Mouse (Mus musculus) CH12.LX (cell line): ENCODE data around the gene Gm16223. TPM values are rescaled to one million over a fixed set of nuclear protein-coding genes. Genes with fewer than 3 reads are reported as not detected.

Experiments used
- DNase-seq: peaks from one replicate; pipeline ENCODE4 v3.0.0-alpha.2; 2013; ENCODE audit errors: extremely low read depth
- H3K27ac ChIP-seq: 2 replicates; pipeline ENCODE4 v1.5.1; 2012; ENCODE audit warnings: low read depth, mild to moderate bottlenecking, control low read depth, moderate library complexity; ENCODE audit not compliant: insufficient read depth
- H3K27me3 ChIP-seq: replicated peaks from 2 replicates; pipeline ENCODE3; 2012; ENCODE audit warnings: inconsistent platforms
- H3K36me3 ChIP-seq, 2 experiments: replicated peaks in 1 of 2; 2 replicates each; pipeline versions ENCODE3 to v1.6.1; 2012; ENCODE audit warnings: inconsistent platforms in 1 of 2, low read length in 1 of 2, mild to moderate bottlenecking in 1 of 2, mixed read lengths in 1 of 2, moderate library complexity in 1 of 2; ENCODE audit not compliant: control insufficient read depth in 1 of 2, insufficient read depth in 1 of 2
- H3K4me1 ChIP-seq, 2 experiments: 2 replicates each; pipeline ENCODE4 v1.6.1; 2012; ENCODE audit warnings: inconsistent platforms in 1 of 2, moderate library complexity in 1 of 2; ENCODE audit not compliant: insufficient read depth in 2 of 2, control insufficient read depth in 1 of 2
- H3K4me2 ChIP-seq: 2 replicates; pipeline ENCODE4 v1.6.1; 2012; ENCODE audit warnings: low read depth, mild to moderate bottlenecking, control low read depth; ENCODE audit not compliant: poor library complexity, insufficient read depth, severe bottlenecking
- H3K4me3 ChIP-seq, 3 experiments: fragments of 150-350 bp in 1 of 3; sonication (generic) in 1 of 3; replicated peaks in 1 of 3; 2 replicates each; pipeline versions ENCODE3 to v1.5.1; 2011 to 2012; ENCODE audit warnings: low read depth in 2 of 3, low read length in 2 of 3, mild to moderate bottlenecking in 2 of 3, moderate library complexity in 2 of 3, control low read depth in 1 of 3, improper control_type of control experiment in 1 of 3, inconsistent platforms in 1 of 3, mixed read lengths in 1 of 3; ENCODE audit not compliant: poor library complexity in 1 of 3
- H3K79me2 ChIP-seq: replicated peaks from 2 replicates; pipeline ENCODE4 v1.6.1; 2012; ENCODE audit warnings: mild to moderate bottlenecking, moderate library complexity; ENCODE audit not compliant: control insufficient read depth, poor library complexity, insufficient read depth, severe bottlenecking; ENCODE audit errors: extremely low read depth
- H3K9ac ChIP-seq: 2 replicates; pipeline ENCODE4 v1.6.1; 2012; ENCODE audit warnings: low read depth, mild to moderate bottlenecking, control low read depth, moderate library complexity; ENCODE audit not compliant: insufficient read depth
- H3K9me3 ChIP-seq: replicated peaks from 2 replicates; pipeline ENCODE3; 2012; ENCODE audit warnings: low read length, inconsistent platforms, mixed read lengths
- CHD1 ChIP-seq: IDR thresholded peaks from 2 replicates; pipeline ENCODE4 v1.6.1; 2012; ENCODE audit warnings: low read depth, low read length, improper control_type of control experiment, inconsistent platforms
- CHD2 ChIP-seq: IDR thresholded peaks from 2 replicates; pipeline ENCODE4 v1.6.1; 2011; ENCODE audit warnings: low read length, improper control_type of control experiment
- E2F4 ChIP-seq: IDR thresholded peaks from 2 replicates; pipeline ENCODE4 v1.6.1; 2011; ENCODE audit warnings: low read depth, low read length, improper control_type of control experiment; ENCODE audit not compliant: insufficient replicate concordance
- EP300 ChIP-seq: IDR thresholded peaks from 2 replicates; pipeline ENCODE4 v1.6.1; 2011; ENCODE audit warnings: low read length, improper control_type of control experiment
- HCFC1 ChIP-seq: IDR thresholded peaks from 2 replicates; pipeline ENCODE4 v1.6.1; 2012; ENCODE audit warnings: low read depth, mild to moderate bottlenecking, inconsistent platforms, low read length, improper control_type of control experiment
- IRF4 ChIP-seq: IDR thresholded peaks from 2 replicates; pipeline ENCODE4 v1.6.1; 2014; ENCODE audit warnings: low read depth, mild to moderate bottlenecking, inconsistent platforms, low read length, improper control_type of control experiment
- JUN ChIP-seq: IDR thresholded peaks from 2 replicates; pipeline ENCODE4 v1.6.1; 2011; ENCODE audit warnings: low read depth, mild to moderate bottlenecking, low read length, improper control_type of control experiment, moderate library complexity; ENCODE audit not compliant: insufficient read depth
- MXI1 ChIP-seq: IDR thresholded peaks from 2 replicates; pipeline ENCODE4 v1.6.1; 2011; ENCODE audit warnings: mild to moderate bottlenecking, low read depth, low read length, improper control_type of control experiment
- NRF1 ChIP-seq: IDR thresholded peaks from 2 replicates; pipeline ENCODE4 v1.6.1; 2014; ENCODE audit warnings: low read depth, mild to moderate bottlenecking, inconsistent platforms, low read length, improper control_type of control experiment, moderate library complexity
- PAX5 ChIP-seq: IDR thresholded peaks from 2 replicates; pipeline ENCODE4 v1.6.1; 2012; ENCODE audit warnings: low read length, inconsistent platforms, mixed read lengths
- POLR2A ChIP-seq: IDR thresholded peaks from 2 replicates; pipeline ENCODE4 v1.6.1; 2011; ENCODE audit warnings: low read depth, mild to moderate bottlenecking, improper control_type of control experiment, low read length
- RAD21 ChIP-seq: IDR thresholded peaks from 2 replicates; pipeline ENCODE4 v1.6.1; 2011; ENCODE audit warnings: low read depth, mild to moderate bottlenecking, low read length, improper control_type of control experiment, moderate library complexity
- SIN3A ChIP-seq: IDR thresholded peaks from 2 replicates; pipeline ENCODE4 v1.6.1; 2012; ENCODE audit warnings: low read length, improper control_type of control experiment, inconsistent platforms
- TBP ChIP-seq: conservative IDR thresholded peaks from 2 replicates; pipeline ENCODE4 v1.6.1; 2011; ENCODE audit warnings: low read depth, low read length, improper control_type of control experiment
- UBTF ChIP-seq: IDR thresholded peaks from 2 replicates; pipeline ENCODE4 v1.6.1; 2012; ENCODE audit warnings: low read depth, mild to moderate bottlenecking, inconsistent platforms, low read length, improper control_type of control experiment, moderate library complexity
- ZMIZ1 ChIP-seq: IDR thresholded peaks from 2 replicates; pipeline ENCODE4 v1.6.1; 2012; ENCODE audit warnings: low read depth, mild to moderate bottlenecking, inconsistent platforms, low read length, improper control_type of control experiment
- dilution Hi-C: fragments of 300-500 bp; cut with MboI; formaldehyde crosslinking; loops from 2 replicates; pipeline ENCODE4 v1.14.3; 2020; ENCODE audit warnings: low sequenced_read_pairs; ENCODE audit not compliant: extremely low pct_unique_long_range_greater_than_20kb, extremely low pct_ligation_motif_present
- in situ Hi-C: fragments of 300-500 bp; cut with MboI; formaldehyde crosslinking; loops from 3 replicates; pipeline ENCODE4 v1.14.3; 2019; ENCODE audit warnings: low sequenced_read_pairs, low pct_ligation_motif_present, low pct_unique_long_range_greater_than_20kb, mixed read lengths
- polyA plus RNA-seq: library from polyadenylated mRNA; unstranded; fragments of >175 nt; gene quantifications from 2 replicates; pipeline ENCODE4 v1.2.1, GENCODE M21; 2012; ENCODE audit warnings: low read depth; ENCODE audit not compliant: insufficient read length
- total RNA-seq, 2 experiments: library from RNA; depleted of rRNA; stranded (reverse); fragments of 300-350 nt in 1 of 2; fragments of >200 nt in 1 of 2; gene quantifications; 2 replicates each; pipeline ENCODE4 v1.2.3; 2012 to 2014

Gm16223 gene
- total and polyA plus RNA-seq, 3 experiments: not detected

- TF ChIP-seq UBTF (no peak), NRF1 (no peak), IRF4 (no peak)
- Histone ChIP-seq H3K4me3 (no peak overlapping the region), H3K27me3 (no peaks in the 10 kb centered on the region), H3K36me3 (no peaks in the 10 kb centered on the region), H3K79me2 (no peaks in the 10 kb centered on the region), H3K9me3 (no peaks in the 10 kb centered on the region), H3K27ac (no peak overlapping the region), H3K4me1 (no peaks in the 10 kb centered on the region), H3K9ac (no peak overlapping the region), H3K4me2 (no peak overlapping the region)
- DNase-seq: no peak
- dilution Hi-C loops (no loop called here), in situ Hi-C loops (no loop called here)
Measured at GRCm38 (mm10) chr5:42175424-42175823, 107.7 kb downstream of the Gm16223 start.

- in situ Hi-C loops: no loop called here
- Histone ChIP-seq H3K36me3 (no peaks in the 10 kb centered on the region), H3K79me2 (no peaks in the 10 kb centered on the region), H3K4me3 (no peak overlapping the region), H3K27ac (no peak overlapping the region), H3K27me3 (no peaks in the 10 kb centered on the region), H3K4me2 (no peak overlapping the region), H3K9me3 (no peaks in the 10 kb centered on the region), H3K9ac (no peak overlapping the region), H3K4me1 (no peaks in the 10 kb centered on the region)
- DNase-seq: no peak
- dilution Hi-C loops: no loop called here
- TF ChIP-seq TBP (no peak), PAX5 (no peak), SIN3A (no peak)
Measured at GRCm38 (mm10) chr5:42198493-42198892, 130.7 kb downstream of the Gm16223 start.

GRCm38 (mm10) chr5:42207456-42208122 lies 139.8 kb downstream of the Gm16223 start:
- dilution Hi-C loops (no loop called here), in situ Hi-C loops (no loop called here)
- TF ChIP-seq POLR2A (no peak), RAD21 (no peak), UBTF (no peak), IRF4 (no peak), JUN (no peak), CHD2 (no peak), CHD1 (no peak), SIN3A (no peak), E2F4 (no peak), ZMIZ1 (no peak), PAX5 (no peak), EP300 (no peak), HCFC1 (no peak), MXI1 (no peak)

More at GRCm38 (mm10) chr5:42207456-42208122, 139.8 kb downstream of the Gm16223 start:
- H3K27ac ChIP-seq: no peak overlapping the region
- no peaks in the 10 kb centered on the region for H3K9me3 ChIP-seq
- DNase-seq: no peak
- H3K4me1 ChIP-seq: no peaks in the 10 kb centered on the region
- no peaks in the 10 kb centered on the region for H3K27me3 ChIP-seq
- H3K79me2 ChIP-seq: no peaks in the 10 kb centered on the region
- H3K36me3 ChIP-seq: no peaks in the 10 kb centered on the region
- H3K4me2 ChIP-seq: no peak overlapping the region
- no peak overlapping the region for H3K9ac ChIP-seq
- H3K4me3 ChIP-seq: no peak overlapping the region
